Mouse (Mus musculus) hindbrain, postnatal 0 days (tissue): ENCODE results near the gene Gins1. TPM values are rescaled to one million over a fixed set of nuclear protein-coding genes. Genes with fewer than 3 reads are reported as not detected.
"Not testable (repeated sequence)": the region's sequence is repeated elsewhere in the genome, so short reads cannot be mapped to it uniquely, and the experiment has no call there.

Experiments
- ATAC-seq: fragments of 200-750 bp; cut with Nextera tagmentation; 2 replicates; pipeline ENCODE4 v1.8.0; 2017; ENCODE audit warnings: mild to moderate bottlenecking, moderate TSS enrichment, moderate library complexity
- DNase-seq: peaks from one replicate; pipeline ENCODE4 v3.0.0-alpha.2; 2015; ENCODE audit warnings: low spot score
- H3K27ac ChIP-seq: fragments of 300-500 bp; sonication (generic); 2 replicates; pipeline ENCODE4 v1.5.1; 2014; ENCODE audit warnings: mild to moderate bottlenecking
- H3K27me3 ChIP-seq: fragments of 300-500 bp; sonication (generic); 2 replicates; pipeline ENCODE4 v1.6.1; 2014; ENCODE audit warnings: low read length, mixed read lengths; ENCODE audit not compliant: insufficient read depth
- H3K36me3 ChIP-seq: fragments of 300-500 bp; sonication (generic); 2 replicates; pipeline ENCODE4 v1.6.1; 2014; ENCODE audit warnings: low read length, mixed read lengths; ENCODE audit not compliant: insufficient read depth
- H3K4me1 ChIP-seq: fragments of 300-500 bp; sonication (generic); 2 replicates; pipeline ENCODE4 v1.6.1; 2014; ENCODE audit warnings: antibody characterized with exemption, low read length, mixed read lengths; ENCODE audit not compliant: insufficient read depth
- H3K4me2 ChIP-seq: fragments of 300-500 bp; sonication (generic); 2 replicates; pipeline ENCODE4 v1.6.1; 2014; ENCODE audit warnings: low read depth, mild to moderate bottlenecking, low read length, moderate library complexity, mixed read lengths
- H3K4me3 ChIP-seq: fragments of 300-500 bp; sonication (generic); 2 replicates; pipeline ENCODE4 v1.5.1; 2014; ENCODE audit warnings: low read length
- H3K9ac ChIP-seq: fragments of 300-500 bp; sonication (generic); replicated peaks from 2 replicates; pipeline ENCODE4 v1.6.1; 2014; ENCODE audit warnings: mild to moderate bottlenecking, low read length, moderate library complexity, mixed read lengths
- H3K9me3 ChIP-seq: fragments of 300-500 bp; sonication (generic); 2 replicates; pipeline ENCODE4 v1.6.1; 2016; ENCODE audit warnings: low read length, mixed read lengths
- CTCF ChIP-seq: IDR thresholded peaks from 2 replicates; pipeline ENCODE4 v1.5.1; 2016; ENCODE audit warnings: antibody characterized with exemption, control low read depth, low read depth
- WGBS: fragments of 180-500 bp; shearing (Covaris S2); extraction: QIAGEN DNeasy Blood & Tissue Kit; methylation state at CpG from one replicate; pipeline ENCODE4 v1.1.7; 2014; 5-methylcytosine and 5-hydroxymethylcytosine counted together
- polyA plus RNA-seq: library from polyadenylated mRNA; unstranded; fragments of >200 nt; fragmentation: Nextera tagmentation; extraction: Ambion mirVana; gene quantifications from 2 replicates; pipeline ENCODE4 v1.2.1, GENCODE M21; 2015
- total RNA-seq: library from RNA; depleted of rRNA; stranded (reverse); fragments of >200 nt; gene quantifications from 2 replicates; pipeline ENCODE4 v1.2.3, GENCODE M21; 2014

Gins1 gene
- total and polyA plus RNA-seq, 2 experiments from 2014 or later: 5.4 to 14.9 TPM

- Histone ChIP-seq H3K9ac (no peak overlapping the region), H3K4me1 (no peaks in the 10 kb centered on the region), H3K27me3 (no peaks in the 10 kb centered on the region), H3K4me3 (no peak overlapping the region), H3K9me3 (no peaks in the 10 kb centered on the region), H3K36me3 (no peaks in the 10 kb centered on the region), H3K4me2 (no peak overlapping the region), H3K27ac (no peak overlapping the region)
- TF ChIP-seq CTCF: no peak
- no peak for DNase-seq
- 85% methylated on average over 2 of the region's 2 CpGs for WGBS
- ATAC-seq: no peak
Observed at GRCm38 (mm10) chr2:150887370-150887769, 17.8 kb upstream of the Gins1 start.

GRCm38 (mm10) chr2:150894617-150895267, 10.5 kb upstream of the Gins1 start:
- no peaks in the 10 kb centered on the region for H3K4me1 ChIP-seq
- H3K27me3 ChIP-seq: no peaks in the 10 kb centered on the region
- H3K27ac ChIP-seq: no peak overlapping the region
- H3K4me3 ChIP-seq: no peak overlapping the region
- no peak for TF ChIP-seq CTCF
- no peaks in the 10 kb centered on the region for H3K9me3 ChIP-seq
- no peak overlapping the region for H3K9ac ChIP-seq
- 91% methylated on average over 2 of the region's 2 CpGs for WGBS
- H3K4me2 ChIP-seq: no peak overlapping the region
- ATAC-seq: no peak
- DNase-seq: no peak
- no peaks in the 10 kb centered on the region for H3K36me3 ChIP-seq

- no peak for ATAC-seq
- no peaks in the 10 kb centered on the region for H3K27me3 ChIP-seq
- H3K4me1 ChIP-seq: no peaks in the 10 kb centered on the region
- H3K9me3 ChIP-seq: no peaks in the 10 kb centered on the region
- H3K36me3 ChIP-seq: no peaks in the 10 kb centered on the region
- H3K4me2 ChIP-seq: no peak overlapping the region
- no peak overlapping the region for H3K9ac ChIP-seq
- no peak for TF ChIP-seq CTCF
- no peak overlapping the region for H3K27ac ChIP-seq
- DNase-seq: no peak
- WGBS: 79% methylated on average over 7 of the region's 7 CpGs
- H3K4me3 ChIP-seq: no peak overlapping the region
Observed at GRCm38 (mm10) chr2:150895691-150896252, 9.4 kb upstream of the Gins1 start.

GRCm38 (mm10) chr2:150900341-150900740, 4.9 kb upstream of the Gins1 start:
- no peak overlapping the region for H3K4me3 ChIP-seq
- ATAC-seq: no peak
- peaks cover 4% of the 10 kb centered on the region for H3K4me1 ChIP-seq
- H3K27me3 ChIP-seq: no peaks in the 10 kb centered on the region
- no peak overlapping the region for H3K4me2 ChIP-seq
- H3K27ac ChIP-seq: no peak overlapping the region
- H3K9ac ChIP-seq: no peak overlapping the region
- TF ChIP-seq CTCF: no peak
- WGBS: 90% methylated on average over 6 of the region's 6 CpGs
- DNase-seq: no peak
- H3K9me3 ChIP-seq: no peaks in the 10 kb centered on the region
- H3K36me3 ChIP-seq: no peaks in the 10 kb centered on the region

GRCm38 (mm10) chr2:150902347-150902746, 2.9 kb upstream of the Gins1 start:
- no peak for TF ChIP-seq CTCF
- Histone ChIP-seq H3K27me3 (no peaks in the 10 kb centered on the region; the same call in 1 of the 2 replicates), H3K4me1 (peaks cover 4% of the 10 kb centered on the region), H3K4me2 (peak overlapping the region; percentile 87), H3K27ac (no peak overlapping the region), H3K36me3 (no peaks in the 10 kb centered on the region), H3K9me3 (no peaks in the 10 kb centered on the region), H3K9ac (no peak overlapping the region), H3K4me3 (peak overlapping the region; percentile 64; the same call in 1 of the 2 replicates)
- no peak for ATAC-seq
- DNase-seq: no peak
- WGBS: 69% methylated on average over 8 of the region's 8 CpGs

- ATAC-seq (peak; percentile 98), DNase-seq (peak; percentile 98)
- WGBS: under 1% methylated on average over 67 of the region's 72 CpGs
- Histone ChIP-seq H3K9ac (peak within 1 kb of the TSS; percentile 80), H3K36me3 (no peaks in the 10 kb centered on the region), H3K9me3 (no peaks in the 10 kb centered on the region), H3K27me3 (no peaks in the 10 kb centered on the region; the same call in 1 of the 2 replicates), H3K27ac (peak within 1 kb of the TSS; percentile 92), H3K4me1 (peaks cover 8% of the 10 kb centered on the region), H3K4me3 (peak within 1 kb of the TSS; percentile 64), H3K4me2 (peak within 1 kb of the TSS; percentile 87)
- TF ChIP-seq CTCF: no peak
Observed at GRCm38 (mm10) chr2:150904272-150904935, 796 bp upstream of the Gins1 start, which contains the start of gene Abhd12. Abhd12 (minus strand) TSS chr2:150904741.

- not testable (repeated sequence) for ATAC-seq, H3K9me3 ChIP-seq, DNase-seq, H3K27me3 ChIP-seq, H3K4me1 ChIP-seq, H3K36me3 ChIP-seq, H3K27ac ChIP-seq
- H3K9ac ChIP-seq: 0 out of 2 replicates have a peak overlapping the region, but pooled peaks have one; percentile 45
- H3K4me2 ChIP-seq: peak overlapping the region; percentile 63
- peak overlapping the region; percentile 75 for H3K4me3 ChIP-seq
- WGBS: 57% methylated on average over 6 of the region's 6 CpGs
Observed at GRCm38 (mm10) chr2:150908881-150909280, 3.7 kb downstream of the Gins1 start.
